Mouse (Mus musculus) megakaryocyte, embryonic 14.5 days (primary cell): ENCODE data around the gene Suv39h1.

Source experiments
- FLI1 ChIP-seq: IDR thresholded peaks from 2 replicates; pipeline ENCODE4 v1.6.1; 2012; ENCODE audit warnings: low read length, inconsistent platforms, mixed read lengths
- GATA1 ChIP-seq: IDR thresholded peaks from 3 replicates; pipeline ENCODE4 v1.6.1; 2012; ENCODE audit warnings: mixed read lengths, low read length, inconsistent platforms, borderline replicate concordance

DNA sequence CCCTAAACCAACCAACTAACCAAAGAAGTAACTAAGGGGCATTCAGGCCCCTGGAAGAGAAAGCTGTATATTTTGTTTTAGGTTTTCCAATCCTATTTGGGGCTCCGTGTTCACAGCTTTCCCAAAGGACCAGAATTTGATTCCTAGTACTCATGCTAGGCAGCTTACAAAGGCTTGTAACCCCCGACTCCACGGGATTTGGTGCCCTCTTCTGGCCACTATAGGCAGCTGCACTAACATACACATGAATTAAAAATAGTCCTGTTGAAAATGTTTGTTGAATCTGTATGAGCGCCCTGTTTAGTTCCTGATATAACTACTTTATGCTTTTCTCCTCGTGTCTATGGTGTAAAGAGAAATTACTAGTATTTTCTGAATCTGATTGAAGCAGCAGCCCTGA lies 57.4 kb downstream of the Suv39h1 start:
- no peak for TF ChIP-seq FLI1
- TF ChIP-seq GATA1, result no peak
